Mouse (Mus musculus): ENCODE measurements around the gene Sacs.
"Not testable (repeated sequence)": the region's sequence is repeated elsewhere in the genome, so short reads cannot be mapped to it uniquely, and the experiment has no call there.

- TF ChIP-seq CTCF (IDR thresholded peaks at IDR 0.05; ENCODE audit: borderline replicate concordance, extremely low read depth, insufficient read depth, insufficient read length); POLR2A (IDR thresholded peaks at IDR 0.05; ENCODE audit: borderline replicate concordance, extremely low read depth, insufficient read depth, insufficient read length, poor library complexity, severe bottlenecking): not testable (repeated sequence)
Observed at GRCm38 (mm10) chr14:61127365-61127764, 10.9 kb upstream of the Sacs start.

All from brain, embryonic 14.5 days (tissue).